Mouse (Mus musculus) ovary, postnatal 10 days (tissue): Measurements from ENCODE around the gene Adcy9.

ENCODE experiments used
- DNase-seq: peaks from one replicate; pipeline ENCODE4 v3.0.0; 2022; ENCODE audit warnings: low spot score

Adcy9 gene

GRCm38 (mm10) chr16:4420298-4421054, at the start of gene Adcy9:
Adcy9 (minus strand) TSS chr16:4420498.
- peak; percentile 74 for DNase-seq

- DNase-seq = no peak
Observed at GRCm38 (mm10) chr16:4469599-4470352, 49.5 kb upstream of the Adcy9 start.

DNA sequence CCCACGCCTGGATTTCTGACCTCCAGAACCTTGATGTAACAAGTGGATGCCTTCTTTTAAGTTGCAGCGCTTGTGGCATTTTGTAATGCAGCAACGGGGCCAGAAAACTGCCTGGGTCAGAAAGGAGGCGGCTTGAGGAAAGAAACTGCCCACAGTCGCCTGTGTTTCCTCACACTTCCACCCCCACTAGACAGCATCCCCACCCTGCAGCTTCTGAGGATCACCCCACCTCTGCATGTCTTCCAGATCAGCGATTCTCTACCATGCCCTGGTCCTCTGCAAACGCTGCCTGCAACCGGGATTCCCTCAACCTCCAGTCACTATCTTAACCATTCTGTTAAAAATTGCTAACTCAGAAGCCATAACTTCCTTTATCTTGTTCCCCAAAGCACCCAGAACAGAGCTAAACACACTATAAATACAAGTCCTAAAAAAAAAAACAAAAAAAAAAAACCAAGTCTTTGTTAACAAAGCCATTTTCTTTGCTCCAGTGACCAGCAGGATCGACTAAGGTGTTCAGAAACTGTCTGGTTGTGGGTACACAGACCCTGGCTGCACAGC, 44.3 kb upstream of the Adcy9 start:
- DNase-seq = no peak

DNA sequence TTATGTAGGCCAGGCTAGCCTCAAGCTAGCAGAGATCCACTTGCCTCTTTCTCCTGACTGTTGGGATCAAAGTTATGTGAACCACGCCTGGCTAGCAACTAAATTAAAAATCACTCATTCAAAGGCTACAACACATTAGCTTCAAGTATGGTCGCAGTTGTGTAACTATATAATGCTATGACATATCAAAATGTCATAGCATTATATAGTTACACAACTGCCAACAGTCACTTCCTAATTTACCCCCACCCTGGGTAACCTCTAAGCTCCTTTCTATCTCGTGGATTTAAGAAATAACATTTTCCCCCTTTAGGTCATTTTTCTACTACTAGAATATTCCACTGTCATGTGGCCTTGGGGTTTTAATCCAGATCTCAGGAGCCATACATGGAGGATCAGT, 37.6 kb upstream of the Adcy9 start:
- no peak for DNase-seq

GRCm38 (mm10) chr16:4456391-4456790, 36.1 kb upstream of the Adcy9 start:
- DNase-seq = no peak

DNA sequence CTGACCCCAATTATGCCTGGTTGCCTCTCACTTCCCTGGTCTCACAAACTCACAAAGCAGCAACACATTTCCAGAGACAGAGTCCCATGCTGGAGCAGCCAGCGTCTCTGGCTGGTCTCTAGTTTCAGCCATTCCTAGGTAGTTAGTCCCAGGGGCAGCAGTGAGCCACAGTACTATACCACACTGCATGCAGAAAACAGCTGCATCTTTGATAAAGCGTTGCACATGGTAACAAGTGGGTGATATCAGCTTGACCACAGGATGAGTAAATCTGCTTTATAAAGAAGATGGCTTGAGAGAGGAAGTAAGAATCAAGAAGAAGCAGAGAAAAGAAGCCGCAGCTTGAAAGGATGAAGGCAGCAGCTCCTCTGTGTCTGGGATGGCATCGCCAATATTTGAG, 35.4 kb upstream of the Adcy9 start:
- DNase-seq = no peak

GRCm38 (mm10) chr16:4454563-4454962, 34.3 kb upstream of the Adcy9 start:
- no peak for DNase-seq

DNA sequence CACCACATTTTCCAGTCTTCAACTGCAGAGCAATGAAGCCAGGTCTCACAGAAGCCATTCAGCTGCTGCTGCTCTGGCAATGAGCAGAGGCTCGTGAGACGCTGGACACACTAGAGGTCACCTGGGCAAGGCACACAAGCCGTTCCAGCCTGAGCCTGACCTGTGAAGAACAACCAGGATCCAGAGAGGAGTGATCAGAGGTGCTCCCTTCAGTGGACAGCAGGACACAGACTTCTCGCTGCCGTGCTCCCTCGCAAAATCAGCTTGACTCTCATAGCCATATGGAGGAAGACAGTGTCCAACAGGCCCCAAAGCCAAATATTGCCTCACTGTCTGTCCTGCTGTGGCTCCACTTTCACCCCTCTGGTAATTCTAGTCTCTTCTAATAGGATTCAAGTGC, 29.1 kb upstream of the Adcy9 start:
- no peak for DNase-seq

DNA sequence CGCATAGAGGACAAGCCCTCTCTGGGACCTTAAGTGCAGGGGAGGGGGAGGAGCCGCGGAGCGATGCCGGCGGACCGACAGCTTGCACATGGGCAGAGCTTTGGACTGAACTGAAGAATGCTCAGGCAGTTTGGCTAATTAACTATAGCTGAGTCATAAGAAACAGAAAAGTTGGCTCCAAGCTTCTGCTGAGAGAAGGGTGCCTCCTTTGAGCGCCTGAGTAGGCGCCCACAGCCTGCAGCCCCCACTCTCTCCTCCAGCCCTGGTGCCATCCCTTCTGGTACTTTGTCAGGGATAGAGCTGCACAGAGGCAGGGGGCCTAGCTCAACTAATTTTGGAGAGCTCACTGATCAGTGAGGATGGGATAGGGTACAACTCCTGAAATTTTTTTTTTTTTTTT, 27.9 kb upstream of the Adcy9 start:
- no peak for DNase-seq

DNA sequence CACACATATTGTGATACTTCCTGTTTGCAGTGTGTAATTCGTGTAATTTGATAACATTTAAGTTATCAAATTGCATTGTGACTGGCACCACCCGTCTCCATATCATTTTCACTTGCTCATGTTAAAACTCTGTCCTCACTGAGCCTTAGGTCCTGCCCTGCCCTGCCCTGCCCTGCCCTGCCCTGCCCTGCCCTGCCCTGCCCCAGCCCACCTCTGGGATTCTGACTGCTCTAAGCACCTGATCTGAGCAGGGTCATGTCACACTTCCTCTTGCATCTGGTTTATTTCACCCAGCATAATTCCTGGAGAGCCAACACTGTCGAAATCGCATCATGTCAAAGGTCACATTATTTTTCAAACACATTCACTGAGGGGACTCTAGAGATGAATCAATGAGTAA, 26.1 kb upstream of the Adcy9 start:
- no peak for DNase-seq

- no peak for DNase-seq
Observed at GRCm38 (mm10) chr16:4444378-4444777, 24.1 kb upstream of the Adcy9 start.

DNA sequence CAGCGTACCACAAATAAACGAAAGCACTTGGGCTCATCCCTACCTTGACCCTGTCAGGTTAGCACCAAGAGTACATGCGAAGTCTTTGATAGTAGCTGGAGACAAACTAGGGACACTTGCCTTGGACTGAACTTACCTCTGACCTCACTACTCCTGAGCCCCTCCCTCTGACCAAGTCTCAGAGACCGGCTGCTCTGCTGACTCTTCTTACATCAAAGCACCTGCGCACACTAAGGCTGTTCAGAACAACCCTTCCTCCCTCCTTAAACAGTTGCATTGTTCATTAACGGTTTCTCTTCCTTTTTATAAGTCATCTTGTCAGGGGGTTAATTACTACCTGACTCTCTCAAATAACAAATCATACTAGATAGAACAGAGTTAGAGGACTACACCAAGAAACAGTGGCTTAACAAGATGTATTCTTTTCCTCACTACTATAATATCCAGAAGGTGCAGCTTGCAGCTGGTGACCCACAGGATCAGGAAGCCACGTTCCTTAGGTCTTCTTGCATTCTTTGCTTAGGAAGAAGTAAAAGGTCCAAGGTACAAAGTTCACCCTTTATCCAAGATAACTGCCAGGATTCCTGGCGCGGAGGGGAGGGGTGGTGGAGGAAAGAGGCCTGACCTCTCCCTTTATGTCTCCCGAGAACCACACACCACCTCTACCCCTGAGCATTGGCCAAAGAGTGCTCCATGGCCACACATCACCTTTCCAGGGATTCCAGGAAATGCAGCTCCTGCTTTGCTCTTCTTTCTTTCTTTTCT, 19.2 kb upstream of the Adcy9 start:
- DNase-seq = no peak

DNA sequence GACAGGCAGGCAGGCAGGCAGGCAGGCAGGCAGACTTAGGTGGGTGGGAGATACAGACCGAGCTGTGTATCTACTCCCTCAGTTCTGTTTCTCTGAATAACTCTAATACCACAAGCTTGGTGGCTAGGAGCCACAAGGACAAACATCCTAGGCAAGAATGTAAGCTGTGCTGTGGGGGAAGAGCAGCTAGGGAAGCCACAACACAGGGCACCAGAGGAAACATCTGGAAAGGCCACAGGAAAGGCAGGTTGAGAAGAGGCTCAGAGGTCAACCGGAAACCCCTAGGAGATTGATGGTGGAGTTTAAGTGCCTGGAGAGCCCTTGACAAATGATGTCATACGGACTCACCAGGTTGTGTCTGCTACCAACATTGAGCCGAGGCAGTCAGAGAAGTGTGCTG, 16.4 kb upstream of the Adcy9 start:
- no peak for DNase-seq

DNA sequence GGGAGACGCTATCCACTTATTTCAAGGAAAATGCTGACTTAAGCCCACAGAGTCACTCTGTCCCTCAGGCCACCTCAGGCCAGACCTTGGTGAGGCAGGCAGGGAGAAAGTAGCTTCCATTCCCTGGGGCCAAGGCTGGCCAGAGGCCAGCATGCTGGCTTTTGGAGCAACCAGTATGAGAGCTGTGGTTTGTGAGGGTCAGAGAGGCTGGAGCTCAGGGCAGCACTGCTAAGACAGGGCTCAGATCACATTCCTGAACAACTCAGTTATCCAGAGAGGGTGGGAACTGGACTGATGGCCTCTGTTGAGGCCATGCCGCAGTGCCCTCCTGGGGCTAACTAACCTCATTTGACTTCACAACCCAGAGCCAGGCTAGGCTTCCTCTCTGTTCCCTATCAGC, 15.1 kb upstream of the Adcy9 start:
- no peak for DNase-seq

DNA sequence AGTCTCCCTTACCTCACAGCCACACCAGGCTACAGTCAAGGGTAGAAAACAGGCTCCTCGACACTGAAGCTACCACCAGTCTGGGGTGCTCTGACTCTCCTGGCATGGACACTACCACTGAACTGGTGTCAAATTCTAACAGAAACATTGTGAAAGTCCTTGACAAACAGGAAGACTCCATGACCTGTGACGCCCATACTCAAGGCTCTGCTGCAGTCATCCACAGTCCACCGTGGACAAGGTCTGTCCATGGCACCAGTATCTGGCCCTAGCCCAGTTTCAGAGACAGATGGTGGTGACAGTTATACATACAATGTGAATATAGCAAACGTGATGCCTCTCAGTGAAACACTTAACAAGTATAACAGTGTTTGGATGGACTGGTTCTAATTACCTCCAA, 11.5 kb upstream of the Adcy9 start:
- DNase-seq = no peak

DNA sequence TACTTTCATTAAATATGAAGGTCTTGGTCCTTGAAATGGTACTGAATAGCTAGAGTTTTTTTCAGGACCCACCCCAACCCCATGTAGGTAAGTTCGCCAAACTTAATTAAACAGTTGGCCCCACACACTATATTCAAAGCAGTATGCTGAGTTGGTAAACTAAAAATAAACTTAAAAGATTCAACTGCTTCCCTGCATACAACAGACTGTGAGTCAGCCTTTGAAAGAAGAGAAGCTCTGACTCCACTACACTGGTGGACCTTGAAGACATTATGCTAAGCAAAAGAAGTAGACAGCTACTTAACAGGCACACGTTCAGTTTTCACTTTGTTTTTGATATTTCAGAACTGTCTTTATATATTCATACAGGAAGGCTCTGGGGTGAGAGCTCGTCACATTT, 10.7 kb upstream of the Adcy9 start:
- no peak for DNase-seq

- DNase-seq = no peak
Observed at GRCm38 (mm10) chr16:4430232-4430631, 9.9 kb upstream of the Adcy9 start.

- DNase-seq = no peak
Observed at GRCm38 (mm10) chr16:4425658-4426234, 5.4 kb upstream of the Adcy9 start.

DNA sequence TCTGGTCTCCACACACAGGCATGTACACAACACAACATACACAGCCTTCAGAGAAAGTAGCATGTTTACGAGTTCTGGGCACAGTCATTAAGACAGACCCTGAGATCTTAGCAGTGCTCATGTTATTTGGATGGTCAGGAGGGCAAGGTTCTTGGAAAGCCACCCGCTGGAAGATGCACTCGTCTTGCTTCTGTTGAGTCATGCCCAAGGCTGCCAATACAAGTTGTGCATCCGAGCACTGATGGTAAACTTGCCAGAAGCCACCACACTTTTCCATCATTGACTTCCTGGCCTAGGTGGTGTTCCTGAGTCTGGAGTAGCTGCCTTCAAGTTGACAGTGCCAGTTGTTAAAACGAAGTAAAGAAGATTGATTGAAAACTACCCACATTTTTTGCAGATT, 3.3 kb upstream of the Adcy9 start:
- DNase-seq = no peak

DNA sequence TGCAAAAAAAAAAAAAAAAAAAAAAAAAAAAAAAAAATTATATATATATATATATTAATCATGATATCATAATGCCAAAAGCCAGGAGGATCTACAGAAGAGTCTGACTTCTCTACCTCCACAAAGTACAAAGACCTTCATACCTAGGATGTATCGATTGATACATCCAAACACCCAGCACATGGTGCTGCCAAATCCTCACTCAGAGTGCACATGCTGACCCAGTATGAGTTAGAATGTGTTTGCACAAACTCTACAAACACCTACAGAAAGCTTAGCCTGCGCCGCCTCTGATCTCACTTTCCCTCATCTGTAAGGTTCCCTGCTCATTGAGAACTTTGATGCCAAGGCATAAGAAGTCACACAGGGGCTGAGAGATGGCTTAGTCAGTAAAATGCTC, 2.7 kb upstream of the Adcy9 start:
- no peak for DNase-seq

- peak; percentile 58 for DNase-seq
Observed at GRCm38 (mm10) chr16:4419546-4420297, 576 bp downstream of the Adcy9 start.
